Mouse (Mus musculus) cortical plate, adult 2 months (tissue): Measurements from ENCODE around the gene Trf.

Source experiments
- CTCF ChIP-seq: fragments of 200-500 bp; IDR thresholded peaks from 2 replicates; pipeline ENCODE4 v1.5.1; 2011; ENCODE audit warnings: mild to moderate bottlenecking, control low read depth, low read length; ENCODE audit not compliant: insufficient read depth; ENCODE audit errors: extremely low read depth
- POLR2A ChIP-seq: fragments of 200-500 bp; IDR thresholded peaks from 2 replicates; pipeline ENCODE4 v1.6.1; 2011; ENCODE audit warnings: mild to moderate bottlenecking, low read length, control low read depth; ENCODE audit not compliant: insufficient read depth; ENCODE audit errors: extremely low read depth

DNA sequence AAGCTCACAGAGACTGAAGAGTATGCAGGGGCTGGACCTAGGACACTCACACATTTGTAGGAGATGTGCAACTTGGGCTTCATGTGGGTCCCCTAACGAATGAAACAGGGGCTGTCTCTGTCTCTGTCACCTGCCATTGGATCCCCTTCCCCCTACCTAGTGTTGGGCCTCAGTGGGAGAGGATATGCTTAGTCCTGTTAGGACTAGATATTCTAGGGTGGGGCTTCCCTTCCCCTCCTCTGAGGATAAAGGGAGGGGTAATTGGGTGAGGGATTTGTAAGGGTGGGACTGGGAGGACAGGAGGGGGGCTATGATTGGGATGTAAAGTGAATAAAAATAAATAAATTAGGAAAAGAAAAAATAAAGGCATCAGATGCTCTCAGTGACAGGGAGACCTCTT lies 45.4 kb upstream of the Trf start:
- TF ChIP-seq POLR2A (no peak), CTCF (no peak)
